Mouse (Mus musculus) T-helper 1 cell (primary cell): ENCODE measurements around the gene Trim40.

Source experiments
- in situ Hi-C: fragments of 300-600 bp; cut with MboI, MseI; formaldehyde crosslinking; loops from one replicate; pipeline ENCODE4 v1.15.1; 2025; ENCODE audit warnings: high pct_unique_total_duplicates

Gene Trim40

GRCm38 (mm10) chr17:36843696-36844095, 46.2 kb downstream of the Trim40 start:
- in situ Hi-C loops = no loop called here

DNA sequence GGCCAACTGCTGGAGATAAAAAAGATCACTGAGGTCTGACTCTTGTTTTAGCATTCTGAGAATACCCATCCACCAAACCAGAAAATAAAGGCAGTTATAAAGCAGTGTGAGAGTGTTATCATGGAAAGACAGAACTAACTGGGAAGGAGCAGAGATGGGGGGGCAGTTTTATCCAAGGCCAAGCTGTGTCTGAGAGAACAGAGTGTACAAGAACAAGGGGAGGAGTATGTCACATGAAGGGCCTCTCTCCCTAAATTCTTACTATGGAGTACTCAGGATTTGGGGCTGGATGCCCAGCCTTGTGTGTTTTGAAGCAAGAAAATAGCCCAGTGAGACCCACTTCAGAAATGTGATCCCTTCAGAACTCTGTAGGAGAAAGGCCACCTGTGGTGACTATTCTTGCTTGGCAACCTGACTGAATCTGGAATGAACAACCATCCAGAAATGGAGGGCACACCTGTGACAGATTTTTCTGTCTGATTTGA, 48.9 kb downstream of the Trim40 start:
- in situ Hi-C loops = no loop called here

DNA sequence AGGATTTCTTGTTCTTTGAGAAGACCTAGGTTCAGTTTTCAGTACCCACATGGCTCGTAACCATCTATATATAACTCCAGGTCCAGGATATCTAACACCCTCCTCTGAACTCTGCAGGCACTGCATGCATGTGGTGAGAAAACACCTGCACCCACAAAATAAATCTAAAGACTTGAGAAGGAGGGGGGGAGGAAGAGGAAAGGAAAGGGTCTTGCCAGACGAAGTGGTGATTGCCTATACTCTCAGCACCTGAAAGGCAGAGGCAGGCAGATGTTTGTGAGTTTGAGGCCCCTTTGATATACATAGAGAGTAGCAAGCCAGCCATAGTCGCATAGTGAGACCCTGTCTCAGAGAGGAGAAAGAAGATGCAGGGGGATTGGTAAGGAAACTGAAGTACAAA, 50.0 kb downstream of the Trim40 start:
- in situ Hi-C loops = loop anchor here (5.0 kb wide), 1 partner anchor 207 kb away; the partner anchor contains the start of gene Gabbr1

DNA sequence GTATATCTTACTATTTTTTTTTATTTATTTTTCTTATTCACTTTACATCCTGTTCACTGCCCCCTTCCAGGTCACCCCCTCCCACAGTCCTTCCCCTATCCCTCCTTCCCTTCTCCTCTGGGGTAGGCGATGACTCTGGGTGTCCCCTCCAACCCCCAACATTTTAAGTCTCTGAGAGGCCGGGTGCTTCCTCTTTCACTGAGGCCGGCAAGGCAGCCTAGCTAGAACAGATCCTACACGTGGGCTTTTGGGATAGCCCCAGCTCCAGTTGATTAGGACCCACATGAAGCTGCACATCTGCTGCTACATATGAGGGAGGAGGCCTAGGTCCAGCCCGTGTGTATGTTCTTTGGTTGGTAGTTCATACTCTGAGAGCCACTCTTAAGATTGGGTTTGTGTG, 50.9 kb downstream of the Trim40 start:
- in situ Hi-C loops = loop anchor here (5.0 kb wide), 1 partner anchor 208 kb away; the partner anchor contains the start of gene Gabbr1

DNA sequence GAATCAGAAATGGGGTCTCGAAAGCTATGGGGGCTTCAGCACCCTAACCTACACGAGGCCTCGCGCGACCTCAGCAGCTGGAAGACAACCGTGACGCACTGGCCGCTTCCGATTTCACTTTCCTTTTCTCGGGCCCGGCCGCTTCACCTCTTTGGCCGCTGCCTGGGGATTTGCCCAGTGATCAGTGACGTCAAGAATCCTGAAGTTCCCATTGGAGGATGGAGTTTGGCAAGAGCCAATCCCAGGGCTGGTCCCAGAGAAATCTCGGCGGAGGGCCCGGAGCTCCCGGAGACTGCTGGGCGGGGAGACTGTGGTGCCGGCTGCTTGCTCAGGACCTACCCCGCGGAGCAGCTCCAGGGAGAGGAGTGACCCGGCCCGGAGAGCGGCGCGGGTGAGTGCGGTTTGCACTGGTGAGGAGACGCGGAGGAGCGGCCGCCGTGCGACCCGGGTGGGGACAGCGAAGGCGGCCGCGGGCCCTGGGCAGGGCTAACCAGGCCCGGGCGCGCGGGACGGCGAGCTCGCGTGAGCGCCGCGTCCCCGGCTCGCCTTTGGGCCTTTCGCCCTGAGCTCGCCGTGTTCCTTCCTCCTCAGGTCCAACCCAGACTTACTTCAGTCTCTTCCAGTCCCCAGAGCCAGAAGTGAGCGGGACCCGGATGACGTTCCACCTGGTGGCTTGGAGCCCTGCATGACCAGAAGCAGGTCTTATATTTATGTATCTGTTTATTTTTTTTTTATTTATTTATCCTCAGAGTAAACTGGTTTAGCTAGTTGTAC, 52.9 kb downstream of the Trim40 start, which contains the start of gene Trim26:
Trim26 (plus strand) TSS at position 261 of the 774 bp plus-strand sequence.
- in situ Hi-C loops = loop anchor here (5.0 kb wide), 1 partner anchor 210 kb away; the partner anchor contains the start of gene Gabbr1

DNA sequence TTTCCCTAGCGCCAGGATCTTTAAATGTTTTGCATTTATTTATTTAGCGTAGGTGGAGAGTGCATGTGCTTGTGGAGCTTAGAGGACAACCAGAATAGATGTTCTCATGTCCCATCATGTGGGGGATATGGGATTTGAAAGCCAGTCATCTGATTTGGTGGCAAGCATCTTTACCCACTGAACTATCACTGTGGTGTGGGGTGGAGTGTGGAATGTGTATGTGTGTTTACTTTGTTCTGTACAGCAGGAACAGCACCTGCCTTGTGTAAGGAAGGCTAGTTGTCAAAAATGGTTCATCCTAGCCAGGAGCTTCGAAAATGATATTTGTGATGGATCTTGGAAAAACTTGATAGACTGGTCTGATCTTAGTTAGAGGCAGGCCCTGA, 53.5 kb downstream of the Trim40 start:
- in situ Hi-C loops = loop anchor here (5.0 kb wide), 1 partner anchor 211 kb away; the partner anchor contains the start of gene Gabbr1

DNA sequence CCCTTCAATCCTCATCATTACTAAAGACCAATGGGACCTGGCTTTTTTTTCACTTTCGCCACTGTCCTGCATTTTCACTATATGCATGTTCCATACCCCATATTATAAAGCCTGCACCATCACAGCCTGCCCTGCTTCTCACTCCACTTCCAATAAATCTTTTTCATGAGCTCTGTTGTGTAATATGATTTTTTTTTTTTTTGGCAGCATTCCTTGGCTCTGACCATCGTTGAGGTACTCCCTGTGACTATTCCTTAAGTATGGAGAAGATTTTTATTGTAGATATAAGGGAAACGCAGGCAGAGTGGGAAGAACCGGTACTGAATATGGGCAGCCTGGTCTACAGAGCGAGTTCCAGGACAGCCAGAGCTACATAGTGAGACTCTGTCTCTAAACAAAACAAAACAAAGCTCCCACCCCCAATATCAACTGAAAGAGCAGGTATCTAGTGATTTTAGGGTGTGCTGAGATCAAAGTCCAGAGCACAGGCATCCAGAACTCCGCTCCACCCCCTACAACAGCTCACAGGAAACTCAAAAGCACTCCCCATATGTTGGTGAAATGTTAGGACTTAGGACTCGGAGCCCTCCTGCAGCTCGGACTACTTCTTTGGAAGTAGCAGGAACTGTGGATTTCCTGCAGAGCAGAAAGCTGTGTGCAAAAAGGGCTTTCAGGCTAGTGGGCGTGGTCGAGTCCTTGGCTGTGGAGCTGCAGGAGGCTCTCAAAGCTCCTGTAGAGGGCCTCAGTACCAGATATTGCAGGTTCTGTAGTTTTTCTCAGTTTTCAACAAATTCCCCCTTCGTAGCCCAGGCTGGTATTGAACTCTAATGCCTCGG, 54.1 kb downstream of the Trim40 start:
- in situ Hi-C loops = loop anchor here (5.0 kb wide), 1 partner anchor 211 kb away; the partner anchor contains the start of gene Gabbr1

GRCm38 (mm10) chr17:36832694-36833093, 57.2 kb downstream of the Trim40 start:
- in situ Hi-C loops = no loop called here
